Mouse (Mus musculus) lung, postnatal 36 days (tissue): ENCODE data around the gene Lamb1.

ENCODE experiments used
- DNase-seq: peaks from one replicate; pipeline ENCODE4 v3.0.0; 2022; ENCODE audit warnings: mixed read lengths

Gene Lamb1

GRCm38 (mm10) chr12:31256121-31256903, 8.7 kb upstream of the Lamb1 start:
- peak; percentile 58 for DNase-seq

DNA sequence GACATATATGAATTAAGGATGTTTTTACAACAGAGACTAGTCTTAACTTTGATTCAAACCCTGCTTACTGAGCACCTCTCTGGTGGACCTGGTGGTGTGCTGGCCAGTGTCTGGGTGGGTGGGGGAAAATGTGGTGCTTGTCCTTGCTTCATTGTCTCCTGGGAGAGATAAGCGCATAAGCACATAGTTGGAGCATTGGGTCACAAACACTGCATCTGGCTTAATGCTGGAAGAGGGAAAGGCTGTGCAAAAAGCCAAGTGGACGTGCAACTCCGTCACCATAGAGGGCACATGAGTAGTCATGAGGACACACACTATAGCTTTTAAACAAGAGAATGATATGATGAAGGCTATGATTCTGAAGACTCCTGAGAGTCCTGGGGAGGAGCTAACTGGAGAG, 3.2 kb upstream of the Lamb1 start:
- no peak for DNase-seq

GRCm38 (mm10) chr12:31263921-31264320, 1.1 kb upstream of the Lamb1 start:
- no peak for DNase-seq

DNA sequence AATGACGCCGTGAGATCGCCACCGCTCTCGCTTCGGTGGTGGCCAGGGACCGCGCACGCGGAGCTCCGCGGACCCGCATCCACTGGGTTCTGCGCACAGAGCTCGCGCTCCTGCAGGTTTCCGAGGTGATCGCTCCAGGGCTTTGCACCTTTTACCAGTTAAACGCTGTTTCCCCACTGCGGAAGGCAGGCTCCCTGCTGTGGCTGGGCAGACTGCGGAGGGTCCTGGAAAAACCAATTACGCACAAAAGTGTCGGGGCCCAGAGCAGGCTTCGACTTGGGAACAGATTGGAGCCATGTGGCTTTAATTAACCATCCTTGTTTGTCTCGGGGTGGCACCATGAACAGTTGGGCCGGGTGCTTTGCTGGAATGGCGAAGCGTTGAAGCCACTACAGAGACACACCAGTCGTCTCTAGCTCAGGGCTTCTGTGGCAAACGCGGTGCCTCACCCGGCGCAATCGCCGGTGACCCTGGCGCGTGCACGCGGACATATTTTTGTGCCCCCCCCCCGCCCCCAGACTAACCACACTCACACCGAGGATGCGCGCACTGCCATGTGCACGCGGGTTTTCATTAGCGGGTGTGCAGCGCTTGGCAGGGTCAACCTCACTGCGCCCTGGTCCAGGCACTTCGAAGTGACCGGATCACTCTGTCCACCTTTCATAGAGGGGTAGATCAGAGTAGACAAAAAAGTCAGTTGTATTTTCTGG, 843 bp downstream of the Lamb1 start:
- no peak for DNase-seq

DNA sequence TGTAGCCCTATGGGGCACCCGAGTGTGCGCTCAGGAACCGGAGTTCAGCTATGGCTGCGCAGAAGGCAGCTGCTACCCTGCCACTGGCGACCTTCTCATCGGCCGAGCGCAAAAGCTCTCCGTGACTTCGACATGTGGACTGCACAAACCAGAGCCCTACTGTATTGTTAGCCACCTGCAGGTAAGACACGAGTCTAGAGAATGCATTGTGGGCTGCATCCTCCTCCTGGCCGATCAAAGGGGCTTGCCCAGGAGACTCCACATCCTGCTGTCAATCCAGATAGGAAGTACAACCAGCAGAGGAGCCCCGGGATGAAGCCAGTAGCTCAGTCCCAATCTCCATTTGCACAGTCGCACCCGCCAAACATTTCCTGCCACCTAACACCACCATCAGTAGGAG, 1.7 kb downstream of the Lamb1 start:
- no peak for DNase-seq

DNA sequence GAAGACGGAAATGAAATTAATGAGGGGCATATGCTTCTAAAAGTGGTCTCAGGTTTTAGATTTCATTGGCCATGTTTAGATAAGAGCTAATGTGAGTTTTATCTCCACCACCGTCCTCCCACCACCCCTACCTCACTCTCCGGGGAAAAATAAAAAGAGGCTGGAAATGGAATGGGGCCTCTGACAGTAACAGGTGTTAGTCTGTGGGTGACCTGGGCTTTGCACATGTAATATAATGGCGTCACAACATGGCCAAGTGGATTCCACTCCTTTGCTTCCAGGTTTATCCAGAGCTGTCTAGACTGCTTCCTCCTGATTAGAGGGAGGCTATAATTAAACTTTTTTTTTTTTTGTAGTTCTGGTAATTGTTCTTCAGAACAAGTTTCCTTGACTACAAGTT, 2.3 kb downstream of the Lamb1 start:
- no peak for DNase-seq

- no peak for DNase-seq
Observed at GRCm38 (mm10) chr12:31268315-31268714, 3.3 kb downstream of the Lamb1 start.

GRCm38 (mm10) chr12:31269020-31269597, 4.1 kb downstream of the Lamb1 start:
- no peak for DNase-seq

DNA sequence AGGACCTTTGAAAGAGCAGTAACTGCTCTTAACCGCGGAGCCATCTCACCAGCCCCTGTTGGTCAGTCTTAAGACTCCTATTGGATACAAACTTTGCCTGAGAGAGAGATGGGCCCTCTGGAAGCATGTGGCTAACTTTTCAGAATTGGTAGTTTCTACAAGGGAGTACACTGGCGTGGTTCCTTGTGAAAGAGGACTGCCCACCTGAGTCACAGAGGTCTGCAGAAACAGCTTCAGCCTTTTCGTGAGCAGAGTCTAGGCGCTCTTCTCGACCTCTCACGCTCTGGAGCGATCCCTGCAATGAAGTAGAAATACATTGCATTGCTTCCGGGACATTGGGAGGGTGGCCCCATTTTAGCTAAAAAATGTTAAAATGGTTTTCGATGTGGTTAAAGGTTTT, 5.3 kb downstream of the Lamb1 start:
- no peak for DNase-seq

DNA sequence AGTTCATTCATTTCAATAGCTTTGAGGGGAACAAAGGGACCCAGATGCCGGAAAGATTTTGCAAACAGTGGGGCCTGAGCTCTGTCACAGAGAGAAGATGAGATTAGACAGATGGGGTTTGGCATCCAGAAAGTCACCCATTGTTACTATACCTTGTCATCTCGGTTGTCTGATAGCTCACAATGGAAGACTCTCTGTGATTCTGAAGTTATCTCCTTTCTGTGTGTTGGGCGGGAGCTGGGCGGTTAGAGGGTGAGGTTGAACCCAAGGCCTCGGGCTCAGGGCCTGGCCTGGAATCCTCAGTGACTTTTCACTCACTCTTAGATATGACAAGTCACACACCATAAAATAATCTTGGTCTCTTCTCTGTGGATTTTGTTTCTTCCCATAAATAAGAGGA, 5.7 kb downstream of the Lamb1 start:
- DNase-seq, result no peak

DNA sequence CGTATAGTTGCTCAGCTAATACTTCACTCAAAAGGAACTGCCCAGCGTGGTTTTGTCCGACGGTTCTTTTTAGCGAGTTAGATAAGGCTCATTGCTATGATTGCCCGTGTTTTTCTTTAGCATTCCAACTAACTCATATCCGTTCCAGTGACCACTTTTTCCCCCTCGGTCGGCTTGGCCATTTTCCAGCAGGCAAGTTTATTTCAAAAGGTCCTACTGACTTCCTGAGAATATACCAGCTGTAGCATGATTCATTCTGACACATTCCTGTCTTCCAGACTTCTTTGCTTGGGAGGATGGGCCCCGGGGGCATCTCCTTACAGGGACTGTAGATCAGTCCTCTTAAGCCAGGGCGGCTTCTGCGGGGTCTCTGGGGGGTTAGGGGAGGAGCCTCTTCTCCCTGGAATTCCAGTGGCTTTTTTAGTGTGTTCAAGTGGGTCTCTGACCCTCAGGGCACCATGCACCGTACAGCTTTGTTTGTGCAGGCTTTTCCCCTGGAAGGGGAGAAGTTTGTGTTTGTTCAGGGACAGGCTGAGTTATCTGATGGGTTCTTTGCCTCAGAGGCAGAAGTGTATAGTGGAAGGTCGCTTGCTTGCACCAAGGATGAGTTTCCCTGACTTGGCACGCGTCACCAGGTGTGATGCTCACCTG, 6.5 kb downstream of the Lamb1 start:
- peak; percentile 69 for DNase-seq

DNA sequence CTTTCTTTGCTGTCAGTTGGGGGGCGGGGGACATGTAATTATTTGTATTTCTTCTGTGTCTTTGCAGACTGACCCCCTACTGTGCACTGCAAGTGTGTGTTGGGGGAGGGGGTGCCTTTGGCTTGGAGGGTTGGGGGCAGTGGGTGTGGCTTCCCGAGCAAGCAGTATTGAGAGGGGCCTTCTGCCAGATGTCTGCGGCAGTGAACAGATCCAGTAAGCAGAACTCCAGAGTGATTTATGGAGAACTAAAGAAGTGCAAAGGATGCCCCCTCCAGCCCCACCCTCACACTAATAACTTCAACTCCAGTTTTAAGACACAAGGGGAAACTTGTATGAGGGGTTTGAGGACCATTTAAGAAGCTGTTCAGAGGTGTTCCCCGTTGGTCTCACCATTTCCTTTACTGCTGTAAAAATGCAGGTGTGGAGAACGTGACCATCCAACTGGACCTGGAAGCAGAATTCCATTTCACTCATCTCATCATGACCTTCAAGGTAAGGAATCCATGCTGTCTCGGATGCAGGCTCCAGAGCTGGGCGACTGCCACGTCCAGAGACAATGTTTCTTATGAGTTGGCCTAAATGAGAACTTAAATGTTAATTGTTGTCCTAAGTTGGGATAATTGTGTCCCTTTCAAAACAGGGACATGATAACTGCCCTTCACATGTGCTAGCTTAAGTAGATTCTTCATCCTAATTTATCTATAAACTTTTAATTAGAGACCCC, 7.1 kb downstream of the Lamb1 start:
- no peak for DNase-seq

- DNase-seq, result no peak
Observed at GRCm38 (mm10) chr12:31272846-31273245, 7.8 kb downstream of the Lamb1 start.

GRCm38 (mm10) chr12:31273646-31274045, 8.6 kb downstream of the Lamb1 start:
- DNase-seq, result no peak

- no peak for DNase-seq
Observed at GRCm38 (mm10) chr12:31275411-31275810, 10.4 kb downstream of the Lamb1 start.

DNA sequence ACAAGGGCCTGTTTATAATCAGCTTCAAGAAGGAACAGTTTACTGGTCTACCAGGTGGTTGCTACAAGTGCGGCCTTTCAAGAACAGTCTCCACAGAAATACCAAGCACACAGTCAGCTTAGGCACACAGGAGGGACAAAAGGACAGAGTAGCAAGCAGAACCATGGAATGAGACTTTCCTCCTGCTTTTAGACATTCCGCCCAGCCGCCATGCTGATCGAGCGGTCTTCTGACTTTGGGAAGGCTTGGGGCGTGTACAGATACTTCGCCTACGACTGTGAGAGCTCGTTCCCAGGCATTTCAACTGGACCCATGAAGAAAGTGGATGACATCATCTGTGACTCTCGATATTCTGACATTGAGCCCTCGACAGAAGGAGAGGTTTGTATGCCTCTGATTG, 13.2 kb downstream of the Lamb1 start:
- DNase-seq, result no peak

GRCm38 (mm10) chr12:31280318-31280717, 15.3 kb downstream of the Lamb1 start:
- no peak for DNase-seq

DNA sequence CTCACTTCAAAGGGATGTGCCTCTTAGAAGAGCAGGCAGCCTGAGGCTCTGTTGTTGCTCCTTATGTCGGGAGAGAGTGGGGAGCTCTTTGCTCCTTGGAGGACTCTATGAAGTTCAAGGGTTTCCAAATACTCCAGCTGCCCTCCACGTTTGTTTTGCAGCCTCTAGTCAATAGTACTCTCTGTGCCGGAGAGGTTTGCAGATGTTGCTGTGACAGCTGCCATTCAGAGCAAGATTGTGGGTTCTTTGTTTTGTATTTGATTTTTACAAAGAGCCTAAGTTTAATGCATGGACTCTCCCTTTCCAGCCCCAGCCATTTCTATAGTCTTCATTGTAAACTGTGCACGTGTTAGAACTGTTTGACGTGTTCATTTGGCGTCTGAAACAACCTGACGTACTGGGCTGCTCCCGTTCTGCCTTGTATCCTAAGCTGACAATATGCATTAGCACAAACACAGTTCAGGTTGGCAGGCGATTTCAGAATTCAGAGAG, 16.1 kb downstream of the Lamb1 start:
- no peak for DNase-seq

DNA sequence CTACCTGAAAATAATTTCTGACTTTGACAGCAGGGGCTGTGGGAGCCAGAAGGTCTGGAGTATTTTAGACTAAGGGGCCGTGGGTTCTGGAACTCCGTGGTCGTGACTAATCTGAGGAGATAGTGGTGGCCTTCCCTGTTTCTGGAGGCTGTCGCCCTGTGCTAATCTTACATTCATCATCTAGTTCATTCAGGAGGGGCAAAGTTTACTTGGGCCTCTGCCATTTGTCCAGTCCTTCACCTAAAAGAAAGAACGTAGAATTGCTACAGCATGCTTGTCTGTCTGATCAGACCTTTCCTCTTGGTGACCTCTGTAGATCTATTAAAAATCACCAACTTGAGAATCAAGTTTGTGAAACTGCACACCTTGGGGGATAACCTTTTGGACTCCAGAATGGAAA, 17.2 kb downstream of the Lamb1 start:
- DNase-seq, result no peak

DNA sequence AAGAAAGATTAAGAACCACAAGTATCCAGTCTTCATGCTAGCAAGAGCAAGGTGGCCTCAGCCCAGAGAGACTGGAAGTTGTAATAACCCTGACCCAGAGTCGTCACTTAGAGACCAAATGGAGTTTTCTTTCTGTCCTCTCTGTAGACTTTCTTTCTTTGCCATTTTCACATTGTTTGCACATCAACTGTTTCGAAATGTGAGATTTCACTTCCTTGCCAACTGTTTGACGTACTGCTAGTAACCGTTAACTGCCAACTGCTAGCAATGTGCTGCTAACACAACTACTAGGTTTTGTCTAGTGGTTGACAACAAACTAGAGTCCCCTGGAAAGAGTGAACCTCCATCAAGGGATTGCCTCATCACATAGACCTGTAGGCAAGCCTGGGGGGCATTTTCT, 18.1 kb downstream of the Lamb1 start:
- DNase-seq, result no peak

DNA sequence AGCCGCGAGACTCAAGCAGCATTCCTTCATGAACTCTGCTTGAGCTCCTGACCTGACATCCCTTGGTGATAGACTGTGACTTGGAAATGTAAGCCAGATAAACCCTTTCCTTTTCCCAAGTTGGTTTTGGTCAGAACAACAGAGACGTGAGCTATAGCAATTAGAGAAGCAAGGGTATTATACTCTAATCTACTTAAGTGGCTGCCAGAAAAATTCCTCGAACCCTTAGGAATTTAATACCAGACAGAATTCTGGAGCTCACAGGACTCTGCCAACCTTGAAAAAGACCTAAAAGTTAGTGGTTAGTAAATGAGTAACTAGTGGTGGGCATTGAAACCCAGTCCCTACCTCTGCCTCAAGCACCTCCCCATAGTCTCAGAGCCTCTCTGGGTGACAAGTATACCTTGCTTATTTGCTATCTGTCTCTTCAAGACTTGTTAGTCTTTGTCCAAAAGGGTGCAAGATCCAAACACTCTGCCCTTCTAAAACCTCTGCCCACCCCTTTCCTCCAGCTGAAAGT, 18.6 kb downstream of the Lamb1 start:
- no peak for DNase-seq

DNA sequence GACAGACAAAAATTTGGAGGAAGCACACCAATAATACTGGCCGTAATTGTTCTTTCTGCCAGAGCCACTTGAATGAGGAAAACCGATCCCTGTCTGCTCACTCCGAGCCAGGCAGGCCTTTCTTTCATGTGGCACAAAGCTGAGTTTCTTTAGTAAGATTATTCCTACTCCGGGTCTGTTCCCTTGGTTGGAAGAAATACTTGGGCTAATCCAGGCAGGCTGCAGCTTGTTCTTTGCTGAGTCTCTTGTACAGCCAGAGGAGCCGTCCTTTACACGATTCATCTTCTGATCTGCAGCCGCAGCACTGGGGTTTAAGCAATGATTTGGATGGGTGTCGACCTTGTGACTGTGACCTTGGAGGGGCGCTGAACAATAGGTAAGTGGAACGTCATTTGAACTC, 24.0 kb downstream of the Lamb1 start:
- no peak for DNase-seq

- DNase-seq, result no peak
Observed at GRCm38 (mm10) chr12:31290951-31291350, 25.9 kb downstream of the Lamb1 start.
